Mouse (Mus musculus) cerebellum, adult 2 months (tissue): Measurements from ENCODE around the gene Vamp2. TPM values are rescaled to one million over a fixed set of nuclear protein-coding genes. Genes with fewer than 3 reads are reported as not detected.
A peak's percentile ranks its signal among the peaks of the same experiment; 100 is the strongest.

Source experiments
- DNase-seq, 2 experiments: peaks; one replicate each; pipeline ENCODE4 v3.0.0; 2021
- H3K27ac ChIP-seq: fragments of 200-500 bp; 2 replicates; pipeline ENCODE4 v1.5.1; 2012; ENCODE audit warnings: low read length, control low read depth, inconsistent platforms; ENCODE audit not compliant: insufficient read depth
- H3K27me3 ChIP-seq: fragments of 200-500 bp; 2 replicates; pipeline ENCODE4 v1.6.1; 2012; ENCODE audit warnings: inconsistent platforms, mild to moderate bottlenecking, low read length, moderate library complexity; ENCODE audit not compliant: control insufficient read depth, insufficient read depth
- H3K4me1 ChIP-seq: fragments of 200-500 bp; 2 replicates; pipeline ENCODE4 v1.6.1; 2011; ENCODE audit warnings: low read length; ENCODE audit not compliant: control insufficient read depth, insufficient read depth
- H3K4me3 ChIP-seq: fragments of 200-500 bp; replicated peaks from 2 replicates; pipeline ENCODE3; 2011; ENCODE audit warnings: mild to moderate bottlenecking, low read depth, low read length, control low read depth; ENCODE audit not compliant: insufficient read depth
- CTCF ChIP-seq: fragments of 200-500 bp; IDR thresholded peaks from 2 replicates; pipeline ENCODE4 v1.5.1; 2011; ENCODE audit warnings: low read depth, mild to moderate bottlenecking, control low read depth, low read length, moderate library complexity, borderline replicate concordance; ENCODE audit not compliant: insufficient read depth
- POLR2A ChIP-seq: fragments of 200-500 bp; IDR thresholded peaks from 2 replicates; pipeline ENCODE4 v1.6.1; 2011; ENCODE audit warnings: low read length, control low read depth, borderline replicate concordance; ENCODE audit not compliant: insufficient read depth
- WGBS: fragments of 180-500 bp; shearing (Covaris S2); methylation state at CpG from one replicate; pipeline ENCODE4 v1.1.7; 2018; 5-methylcytosine and 5-hydroxymethylcytosine counted together
- polyA plus RNA-seq: library from polyadenylated mRNA; depleted of rRNA; stranded (reverse); fragments of >200 nt; gene quantifications from 2 replicates; pipeline ENCODE4 v1.2.3, GENCODE M21; 2012

Vamp2 gene
- polyA plus RNA-seq, 1 experiment, result 672 TPM

DNA sequence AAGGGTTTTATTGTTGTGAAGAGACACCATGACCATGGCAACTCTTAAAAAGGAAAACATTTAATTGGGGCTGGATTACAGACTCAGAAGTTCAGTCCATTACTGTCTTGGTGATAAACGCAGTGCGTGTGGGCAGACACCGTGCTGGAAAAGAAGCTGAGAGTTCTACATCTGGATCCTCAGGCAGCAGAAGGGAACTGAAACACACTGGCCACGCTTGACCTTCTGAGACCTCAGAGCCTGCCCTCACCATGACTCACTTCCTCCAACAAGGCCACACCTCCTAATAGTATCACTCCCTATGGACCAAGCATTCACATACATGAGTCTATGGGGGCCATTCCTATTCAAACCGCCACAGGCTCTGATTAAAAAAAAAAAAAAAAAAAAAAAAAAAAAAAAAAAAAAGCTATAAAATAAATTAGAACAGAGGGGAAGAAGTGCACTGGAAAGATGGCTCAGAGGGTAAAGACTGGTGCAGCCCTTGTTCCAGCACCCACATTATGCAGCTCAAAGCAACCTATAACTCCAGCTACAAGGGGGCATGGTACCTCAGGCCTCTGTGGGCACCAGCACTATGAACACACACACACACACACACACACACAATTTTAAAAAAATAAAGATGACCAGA is 9.4 kb upstream of the Vamp2 start:
- no peak overlapping the region for H3K4me3 ChIP-seq

DNA sequence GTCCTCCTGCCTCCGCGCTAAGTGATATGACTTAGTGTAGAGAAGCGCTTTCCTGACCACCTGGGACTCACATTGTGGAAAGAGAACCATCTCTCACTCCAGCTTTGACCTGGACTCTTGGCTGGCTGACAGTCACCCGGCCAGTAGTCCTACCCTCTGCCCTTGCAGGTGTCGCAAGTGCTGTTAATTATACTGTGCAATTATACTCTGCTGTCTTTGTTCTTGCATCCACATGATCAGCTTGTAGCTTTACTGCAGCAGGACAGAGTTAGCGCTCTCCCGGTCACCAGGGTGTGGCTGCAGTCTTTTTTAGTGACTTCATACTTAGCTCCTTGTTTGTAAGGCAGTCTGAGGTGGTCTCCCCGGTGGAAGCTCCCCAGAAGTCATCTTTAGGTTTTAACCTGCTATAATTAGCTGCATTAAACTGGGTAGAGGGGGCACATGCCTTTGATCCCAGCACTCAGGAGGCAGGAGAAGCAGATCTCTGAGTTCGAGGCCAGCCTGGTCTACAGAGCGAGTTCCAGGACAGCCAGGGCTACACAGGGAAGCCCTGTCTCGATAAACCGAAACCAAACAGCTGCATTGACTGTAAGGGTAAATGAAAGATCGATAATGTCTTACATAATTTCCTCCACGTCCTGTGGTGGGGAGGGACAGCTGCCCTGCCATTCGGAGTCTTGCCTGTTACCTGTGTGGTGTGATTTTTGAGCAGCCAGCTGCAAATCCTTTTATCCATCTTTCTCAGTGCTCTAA is 8.0 kb upstream of the Vamp2 start:
- Histone ChIP-seq H3K4me1 (no peaks in the 10 kb centered on the region), H3K27me3 (no peaks in the 10 kb centered on the region), H3K4me3 (no peak overlapping the region), H3K27ac (no peak overlapping the region)
- WGBS, result 85% methylated on average over 15 of the region's 15 CpGs
- TF ChIP-seq POLR2A, result no peak
- no peak for TF ChIP-seq CTCF
- DNase-seq, result no peak

More for the DNA sequence above, 9.4 kb upstream of the Vamp2 start:
- H3K27ac ChIP-seq, result no peak overlapping the region
- WGBS, result 82% methylated on average over 5 of the region's 5 CpGs
- DNase-seq, result no peak
- no peaks in the 10 kb centered on the region for H3K4me1 ChIP-seq
- H3K27me3 ChIP-seq, result no peaks in the 10 kb centered on the region
- TF ChIP-seq POLR2A (no peak), CTCF (no peak)

DNA sequence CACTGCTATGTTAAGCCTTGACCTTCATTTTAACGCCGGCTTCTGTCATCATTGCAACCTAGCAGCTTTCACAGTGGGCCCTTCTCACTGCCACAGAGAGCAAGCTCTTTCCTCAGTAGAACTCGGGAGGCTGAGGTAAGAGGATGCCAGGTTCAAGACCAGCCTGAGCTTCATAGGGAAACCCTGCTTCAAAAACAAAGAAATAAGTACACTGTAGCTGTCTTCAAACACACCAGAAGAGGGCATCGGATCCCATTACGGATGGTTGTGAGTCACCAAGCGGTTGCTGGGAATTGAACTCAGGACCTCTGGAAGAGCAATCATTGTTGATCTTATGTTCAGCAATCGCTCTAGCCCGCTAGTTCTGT is 7.5 kb upstream of the Vamp2 start:
- TF ChIP-seq CTCF (no peak), POLR2A (no peak)
- Histone ChIP-seq H3K4me1 (no peaks in the 10 kb centered on the region), H3K4me3 (no peak overlapping the region), H3K27ac (no peak overlapping the region), H3K27me3 (no peaks in the 10 kb centered on the region)
- DNase-seq, result no peak
- 89% methylated on average over 8 of the region's 8 CpGs for WGBS

DNA sequence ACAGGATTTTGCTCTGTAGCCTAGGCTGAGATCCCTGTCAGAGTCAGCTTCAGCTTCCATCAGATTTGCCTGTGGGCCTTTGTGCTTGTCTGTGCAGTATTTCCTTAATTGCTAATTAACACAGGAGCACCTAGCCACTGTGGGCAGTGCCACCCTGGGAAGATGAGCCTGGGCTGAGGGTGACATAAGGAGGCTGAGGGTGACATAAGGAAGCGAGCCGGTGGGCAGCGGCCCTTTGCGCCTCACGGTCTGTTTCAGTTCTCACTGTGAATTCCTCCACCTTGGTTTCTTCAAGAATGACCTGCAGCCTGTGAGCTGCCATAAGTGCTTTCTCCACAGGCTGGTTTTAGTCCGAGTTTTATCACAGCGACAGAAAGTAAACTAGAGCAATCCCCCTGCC is 6.7 kb upstream of the Vamp2 start:
- H3K4me1 ChIP-seq, result no peaks in the 10 kb centered on the region
- no peak for DNase-seq
- no peaks in the 10 kb centered on the region for H3K27me3 ChIP-seq
- TF ChIP-seq CTCF (no peak), POLR2A (no peak)
- 88% methylated on average over 7 of the region's 7 CpGs for WGBS
- no peak overlapping the region for H3K4me3 ChIP-seq
- no peak overlapping the region for H3K27ac ChIP-seq

DNA sequence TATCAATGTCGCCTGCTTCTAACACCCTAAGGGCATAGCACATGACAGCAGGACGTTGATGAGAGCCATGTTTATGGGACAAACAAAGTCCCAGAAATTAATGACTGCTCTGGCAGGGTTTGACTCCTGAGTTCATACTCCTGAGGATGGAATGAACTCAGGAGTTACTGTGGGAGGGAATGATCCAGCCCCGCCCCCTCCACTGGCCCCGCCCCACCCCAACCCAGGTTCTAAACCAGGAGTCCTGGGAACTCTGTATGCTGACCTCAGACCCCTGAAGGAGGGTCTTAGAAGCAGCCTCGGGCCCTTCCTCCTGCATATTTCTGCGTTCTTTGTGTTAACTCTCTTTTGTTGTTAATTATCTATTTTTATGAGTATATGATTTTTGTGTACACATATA is 2.7 kb upstream of the Vamp2 start:
- 75% methylated on average over 6 of the region's 6 CpGs for WGBS
- DNase-seq, result no peak
- Histone ChIP-seq H3K27me3 (no peaks in the 10 kb centered on the region), H3K4me1 (peaks cover 10% of the 10 kb centered on the region), H3K27ac (no peak overlapping the region), H3K4me3 (no peak overlapping the region)
- TF ChIP-seq POLR2A (no peak), CTCF (no peak)

DNA sequence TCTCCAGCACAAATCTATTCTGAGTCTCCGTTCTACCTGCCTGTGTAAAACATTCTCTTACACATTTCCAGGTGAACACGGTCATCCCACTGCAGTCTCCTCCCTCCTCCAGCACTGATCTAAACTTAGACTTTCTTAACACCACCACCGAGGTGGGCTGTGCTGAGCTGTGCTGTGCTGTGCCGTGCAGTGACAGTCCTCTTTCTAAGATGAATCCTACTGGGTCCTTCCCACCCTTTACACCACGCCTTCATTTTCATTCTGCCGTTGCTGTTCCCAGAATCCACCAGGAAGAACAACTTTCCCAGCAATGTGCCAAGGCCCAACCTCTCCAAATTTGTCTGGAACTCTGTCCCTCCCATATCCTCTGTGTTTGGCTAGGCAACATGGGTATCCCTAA is 1.9 kb upstream of the Vamp2 start:
- peak in 1 of 2 experiments; percentile 4 for DNase-seq
- Histone ChIP-seq H3K27ac (no peak overlapping the region), H3K4me1 (peaks cover 10% of the 10 kb centered on the region), H3K4me3 (no peak overlapping the region), H3K27me3 (no peaks in the 10 kb centered on the region)
- TF ChIP-seq POLR2A, result no peak
- no peak for TF ChIP-seq CTCF
- 68% methylated on average over 6 of the region's 6 CpGs for WGBS

DNA sequence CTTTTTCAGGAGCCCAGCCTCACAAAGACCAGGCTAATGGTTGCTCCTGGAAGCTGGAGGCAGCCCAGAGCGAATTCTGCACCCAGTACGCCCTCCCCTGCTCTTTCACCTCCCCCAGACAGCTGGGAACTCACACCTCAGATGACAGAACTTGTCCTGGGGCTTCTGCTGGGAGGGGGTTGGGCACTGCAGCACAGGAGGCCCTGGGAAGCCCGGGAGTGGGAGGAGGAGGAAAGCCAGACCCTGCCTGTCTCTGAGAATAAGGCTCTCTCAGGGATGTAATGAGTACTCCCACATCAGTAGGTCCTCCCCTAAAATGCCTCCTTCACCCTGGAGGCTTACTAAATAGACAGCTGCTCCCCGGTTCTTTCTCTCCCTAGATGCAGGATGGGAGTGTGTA is 1.2 kb upstream of the Vamp2 start:
- Histone ChIP-seq H3K4me1 (peaks cover 10% of the 10 kb centered on the region), H3K4me3 (no peak overlapping the region), H3K27ac (no peak overlapping the region), H3K27me3 (no peaks in the 10 kb centered on the region)
- peak; percentile 24 to 25 for DNase-seq
- WGBS, result 57% methylated on average over 4 of the region's 4 CpGs
- TF ChIP-seq CTCF, result no peak
- TF ChIP-seq POLR2A, result no peak

DNA sequence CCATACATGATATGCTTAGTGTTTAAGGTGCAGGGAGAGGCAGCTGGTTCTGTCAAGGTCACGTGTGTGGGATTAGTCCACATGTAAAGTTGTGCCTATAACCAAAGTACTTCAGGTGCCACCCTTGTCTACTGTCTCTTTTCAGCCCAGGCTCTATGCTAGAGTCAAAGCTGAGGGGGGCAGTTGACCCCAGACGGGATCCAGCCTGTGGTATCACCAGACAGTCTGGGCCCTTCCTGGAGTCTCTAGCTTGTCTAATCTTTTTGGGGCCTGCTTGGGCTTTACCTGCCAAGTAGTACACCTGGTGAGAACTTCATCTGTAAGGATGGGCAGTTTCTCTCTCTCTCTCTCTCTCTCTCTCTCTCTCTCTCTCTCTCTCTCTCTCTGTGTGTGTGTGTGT is 693 bp upstream of the Vamp2 start:
- peak; percentile 7 to 21 for DNase-seq
- H3K4me3 ChIP-seq, result no peak overlapping the region
- TF ChIP-seq POLR2A (no peak), CTCF (no peak)

More for the DNA sequence above, 693 bp upstream of the Vamp2 start:
- Histone ChIP-seq H3K27me3 (no peaks in the 10 kb centered on the region), H3K4me1 (peaks cover 10% of the 10 kb centered on the region), H3K27ac (peak overlapping the region; percentile 98)
- 67% methylated on average over 2 of the region's 2 CpGs for WGBS
